Mouse (Mus musculus) spleen, adult 2 months (tissue): Measurements from ENCODE around the gene Rab24.

ENCODE experiments used
- CTCF ChIP-seq: fragments of 200-500 bp; IDR thresholded peaks from 2 replicates; pipeline ENCODE4 v1.5.1; 2011; ENCODE audit warnings: mild to moderate bottlenecking, inconsistent platforms; ENCODE audit not compliant: insufficient read depth, insufficient read length, insufficient replicate concordance; ENCODE audit errors: extremely low read depth
- POLR2A ChIP-seq: fragments of 200-500 bp; IDR thresholded peaks from 2 replicates; pipeline ENCODE4 v1.6.1; 2011; ENCODE audit warnings: low read depth, low read length, inconsistent platforms

- TF ChIP-seq POLR2A (no peak), CTCF (no peak)
These were observed 6.4 kb upstream of the Rab24 start for GRCm38 (mm10) chr13:55328171-55328570.
